Mouse (Mus musculus) kidney, postnatal 0 days (tissue): ENCODE measurements around the gene Muc13. TPM values are rescaled to one million over a fixed set of nuclear protein-coding genes. Genes with fewer than 3 reads are reported as not detected.
A peak's percentile ranks its signal among the peaks of the same experiment; 100 is the strongest.

Experiments used
- ATAC-seq: fragments of 200-750 bp; cut with Nextera tagmentation; replicated peaks from 2 replicates; pipeline ENCODE4 v1.8.0; 2017; ENCODE audit warnings: low read depth, moderate number of reproducible peaks, moderate TSS enrichment, moderate library complexity; ENCODE audit not compliant: low FRiP score
- DNase-seq: peaks from one replicate; pipeline ENCODE4 v3.0.0-alpha.2; 2016; ENCODE audit warnings: low spot score
- H3K27ac ChIP-seq: fragments of 300-500 bp; sonication (generic); 2 replicates; pipeline ENCODE4 v1.5.1; 2014; ENCODE audit warnings: mild to moderate bottlenecking
- H3K27me3 ChIP-seq: fragments of 300-500 bp; sonication (generic); 2 replicates; pipeline ENCODE4 v1.6.1; 2014; ENCODE audit warnings: low read length, mixed read lengths; ENCODE audit not compliant: insufficient read depth
- H3K36me3 ChIP-seq: fragments of 300-500 bp; sonication (generic); 2 replicates; pipeline ENCODE4 v1.6.1; 2014; ENCODE audit warnings: low read length, mixed read lengths; ENCODE audit not compliant: insufficient read depth
- H3K4me1 ChIP-seq: fragments of 300-500 bp; sonication (generic); replicated peaks from 2 replicates; pipeline ENCODE4 v1.6.1; 2014; ENCODE audit warnings: antibody characterized with exemption, low read length, mixed read lengths; ENCODE audit not compliant: insufficient read depth
- H3K4me2 ChIP-seq: fragments of 300-500 bp; sonication (generic); 2 replicates; pipeline ENCODE4 v1.6.1; 2014; ENCODE audit warnings: mild to moderate bottlenecking, low read length, moderate library complexity, mixed read lengths
- H3K4me3 ChIP-seq: fragments of 300-500 bp; sonication (generic); replicated peaks from 2 replicates; pipeline ENCODE4 v1.5.1; 2014; ENCODE audit warnings: low read depth, low read length
- H3K9ac ChIP-seq: fragments of 300-500 bp; sonication (generic); 2 replicates; pipeline ENCODE4 v1.6.1; 2014; ENCODE audit warnings: low read depth, low read length
- H3K9me3 ChIP-seq: fragments of 300-500 bp; sonication (generic); replicated peaks from 2 replicates; pipeline ENCODE4 v1.6.1; 2016; ENCODE audit warnings: low read length, inconsistent platforms, mixed read lengths
- CTCF ChIP-seq: IDR thresholded peaks from 2 replicates; pipeline ENCODE4 v1.5.1; 2016; ENCODE audit warnings: antibody characterized with exemption, low read depth, mild to moderate bottlenecking, moderate library complexity
- WGBS: fragments of 180-500 bp; shearing (Covaris S2); extraction: QIAGEN DNeasy Blood & Tissue Kit; methylation state at CpG from one replicate; pipeline ENCODE4 v1.1.7; 2014; 5-methylcytosine and 5-hydroxymethylcytosine counted together
- polyA plus RNA-seq: library from polyadenylated mRNA; unstranded; fragments of >200 nt; fragmentation: Nextera tagmentation; extraction: Ambion mirVana; gene quantifications from 2 replicates; pipeline ENCODE4 v1.2.1, GENCODE M21; 2015

Gene Muc13
- polyA plus RNA-seq, 1 experiment from 2014 or later = not detected

- TF ChIP-seq CTCF = no peak
- Histone ChIP-seq H3K9me3 (no peaks in the 10 kb centered on the region), H3K27ac (peak overlapping the region; percentile 73), H3K9ac (peak overlapping the region; percentile 74), H3K4me2 (peak overlapping the region; percentile 58), H3K27me3 (no peaks in the 10 kb centered on the region), H3K4me1 (peaks cover 17% of the 10 kb centered on the region; the same call in 1 of the 2 replicates), H3K4me3 (peak overlapping the region; percentile 83), H3K36me3 (no peaks in the 10 kb centered on the region)
- peak; percentile 53 for DNase-seq
- WGBS = under 1% methylated on average over 47 of the region's 76 CpGs
- peak; percentile 73 for ATAC-seq
Observed at GRCm38 (mm10) chr16:33829842-33830511, 36.1 kb downstream of the Muc13 start.

- no peak for TF ChIP-seq CTCF
- peak overlapping the region; percentile 73 for H3K27ac ChIP-seq
Observed at GRCm38 (mm10) chr16:33830512-33831105, 36.8 kb downstream of the Muc13 start.

GRCm38 (mm10) chr16:33832057-33832456 is 38.2 kb downstream of the Muc13 start:
- Histone ChIP-seq H3K9ac (no peak overlapping the region), H3K27ac (peak overlapping the region; percentile 67), H3K36me3 (no peaks in the 10 kb centered on the region), H3K4me1 (peaks cover 17% of the 10 kb centered on the region; the same call in 1 of the 2 replicates), H3K27me3 (no peaks in the 10 kb centered on the region), H3K4me3 (no peak overlapping the region), H3K4me2 (peak overlapping the region; percentile 68), H3K9me3 (no peaks in the 10 kb centered on the region)
- 64% methylated on average over 6 of the region's 6 CpGs for WGBS
- TF ChIP-seq CTCF = no peak
- DNase-seq (no peak), ATAC-seq (no peak)

More at GRCm38 (mm10) chr16:33830512-33831105, 36.8 kb downstream of the Muc13 start:
- H3K4me3 ChIP-seq = peak overlapping the region; percentile 83
- peak overlapping the region; percentile 74 for H3K9ac ChIP-seq
- ATAC-seq (no peak), DNase-seq (no peak)
- peaks cover 17% of the 10 kb centered on the region; the same call in 1 of the 2 replicates for H3K4me1 ChIP-seq
- H3K36me3 ChIP-seq = no peaks in the 10 kb centered on the region
- WGBS = 5% methylated on average over 18 of the region's 18 CpGs
- no peaks in the 10 kb centered on the region for H3K9me3 ChIP-seq
- no peaks in the 10 kb centered on the region for H3K27me3 ChIP-seq
- H3K4me2 ChIP-seq = peak overlapping the region; percentile 58

- no peaks in the 10 kb centered on the region for H3K36me3 ChIP-seq
- TF ChIP-seq CTCF = no peak
- H3K4me3 ChIP-seq = peak overlapping the region; percentile 26; the same call in 1 of the 2 replicates
- DNase-seq (peak; percentile 72), ATAC-seq (no peak)
- peaks cover 17% of the 10 kb centered on the region; the same call in 1 of the 2 replicates for H3K4me1 ChIP-seq
- 8% methylated on average over 21 of the region's 21 CpGs for WGBS
- H3K27ac ChIP-seq = peak overlapping the region; percentile 71
- H3K9ac ChIP-seq = 0 out of 2 replicates have a peak overlapping the region, but pooled peaks have one; percentile 56
- no peaks in the 10 kb centered on the region for H3K9me3 ChIP-seq
- peak overlapping the region; percentile 68 for H3K4me2 ChIP-seq
- H3K27me3 ChIP-seq = no peaks in the 10 kb centered on the region
Observed at GRCm38 (mm10) chr16:33832728-33833428, 39.0 kb downstream of the Muc13 start.

GRCm38 (mm10) chr16:33833429-33833753 is 39.6 kb downstream of the Muc13 start:
- H3K9ac ChIP-seq = peak overlapping the region; percentile 56; the same call in 1 of the 2 replicates
- H3K4me2 ChIP-seq = peak overlapping the region; percentile 68
- DNase-seq (no peak), ATAC-seq (no peak)
- peak overlapping the region; percentile 71 for H3K27ac ChIP-seq
- H3K9me3 ChIP-seq = no peaks in the 10 kb centered on the region
- H3K4me3 ChIP-seq = peak overlapping the region; percentile 26; the same call in 1 of the 2 replicates
- peaks cover 17% of the 10 kb centered on the region; the same call in 1 of the 2 replicates for H3K4me1 ChIP-seq
- no peaks in the 10 kb centered on the region for H3K36me3 ChIP-seq
- H3K27me3 ChIP-seq = no peaks in the 10 kb centered on the region
- WGBS = 12% methylated on average over 5 of the region's 5 CpGs
- no peak for TF ChIP-seq CTCF
